In the genomic region with DNA sequence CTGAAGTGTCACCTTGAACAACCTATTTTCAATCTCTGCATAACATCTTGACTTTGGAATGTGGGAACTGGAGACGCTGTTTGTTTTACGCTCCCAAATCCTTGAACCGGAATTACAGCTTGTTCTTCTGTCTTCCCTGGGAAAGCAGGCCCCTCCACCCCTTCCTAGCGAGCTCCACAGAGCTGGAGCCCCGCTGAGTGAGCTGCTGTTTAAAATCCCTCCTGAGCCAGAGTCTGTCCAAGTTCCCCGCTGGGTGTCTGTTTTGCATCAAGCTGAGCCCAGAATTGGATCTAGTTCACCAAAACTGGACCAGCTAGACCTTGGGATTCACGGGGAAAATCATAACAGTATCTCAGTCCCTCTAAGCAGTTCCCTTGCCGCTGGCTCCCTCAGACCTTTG, we compare ENCODE assay signal across 9 mouse cellular contexts.
DNase-seq lines count a peak whose midpoint lies in the region; ATAC-seq and TF ChIP-seq lines count a peak whose summit lies in the region.
"Had no signal": no experiment of that assay in that cellular context is flagged by ENCODE, and none has a peak within 500 bp of the region (broad histone marks: within the 10 kb centered on the region; RNA-seq: fewer than 3 reads in every experiment).

No protein-coding gene starts in this region.

- peak; percentile 78 for DNase-seq in ES-CJ7 (ENCODE audit: low read depth, low spot score)
- peak; percentile 62 for DNase-seq in cerebellum, adult 8-10 months
- peak; percentile 63 for DNase-seq in lung, postnatal 0 days (ENCODE audit: low spot score)
- peak; percentile 31 for DNase-seq in right cerebral cortex, postnatal 14 days
- no peak for DNase-seq in urinary bladder, postnatal 36 days (ENCODE audit: low spot score in 2 of 2)
- no peak for DNase-seq in adrenal gland, postnatal 10 days

- H3K4me2 ChIP-seq in hindbrain, embryonic 12.5 days (replicated peaks), result peak overlapping the region; percentile 29; the same call in 1 of the 2 replicates
- peak overlapping the region; percentile 2; the same call in 1 of the 2 replicates for H3K4me2 ChIP-seq in lung, postnatal 0 days (replicated peaks; ENCODE audit: low read depth, low read length)

- 13% methylated on average over 8 of the region's 8 CpGs for WGBS in hindbrain, embryonic 12.5 days
- 14% methylated on average over 8 of the region's 8 CpGs for WGBS in lung, postnatal 0 days

- peaks cover 17% of the 10 kb centered on the region for H3K4me1 ChIP-seq in hindbrain, embryonic 12.5 days
- peaks cover 2% of the 10 kb centered on the region; the same call in 1 of the 2 replicates for H3K4me1 ChIP-seq in lung, postnatal 0 days (ENCODE audit: insufficient read depth, low read depth, low read length)

- H3K4me3 ChIP-seq in hindbrain, embryonic 12.5 days, result no peak overlapping the region
- H3K4me3 ChIP-seq in lung, postnatal 0 days (ENCODE audit: low read depth, low read length), result no peak overlapping the region

- TF ChIP-seq CTCF in lung, postnatal 0 days (IDR thresholded peaks at IDR 0.05), result no peak

- ATAC-seq in frontal cortex, adult (ENCODE audit: low TSS enrichment), result peak; percentile 72
- no peak for ATAC-seq in hindbrain, embryonic 12.5 days (ENCODE audit: low FRiP score)
- ATAC-seq in lung, postnatal 0 days, result peak; percentile 57
- ATAC-seq: Patski had no signal

- H3K27me3 ChIP-seq in hindbrain, embryonic 12.5 days, result no peaks in the 10 kb centered on the region
- H3K27me3 ChIP-seq in lung, postnatal 0 days (replicated peaks; ENCODE audit: insufficient read depth, low read length), result no peaks in the 10 kb centered on the region
- H3K27me3 ChIP-seq: Patski had no signal

- no peak overlapping the region for H3K9ac ChIP-seq in hindbrain, embryonic 12.5 days
- no peak overlapping the region for H3K9ac ChIP-seq in lung, postnatal 0 days (replicated peaks; ENCODE audit: low read depth)

- H3K9me3 ChIP-seq in hindbrain, embryonic 12.5 days (replicated peaks), result no peaks in the 10 kb centered on the region
- H3K9me3 ChIP-seq in lung, postnatal 0 days (ENCODE audit: low read length), result no peaks in the 10 kb centered on the region

- H3K36me3 ChIP-seq in hindbrain, embryonic 12.5 days, result no peaks in the 10 kb centered on the region
- no peaks in the 10 kb centered on the region for H3K36me3 ChIP-seq in lung, postnatal 0 days (ENCODE audit: insufficient read depth, low read length)

- peak; percentile 74 for TF ChIP-seq EP300 in lung, postnatal 0 days (IDR thresholded peaks at IDR 0.05)

- no peak overlapping the region for H3K27ac ChIP-seq in hindbrain, embryonic 12.5 days
- no peak overlapping the region for H3K27ac ChIP-seq in lung, postnatal 0 days (ENCODE audit: low read length)

Comparison
In these comparisons a context has a peak if more than half of its experiments do, and no peak if none do; other contexts are left out.
1. DNase-seq: peak in ES-CJ7 (single experiment), cerebellum, adult 8-10 months (single experiment), lung, postnatal 0 days (single experiment) and right cerebral cortex, postnatal 14 days (single experiment); none in urinary bladder, postnatal 36 days (0 of 2) and adrenal gland, postnatal 10 days (single experiment).